Mouse (Mus musculus): ENCODE data around the gene Ino80b. TPM values are rescaled to one million over a fixed set of nuclear protein-coding genes. Genes with fewer than 3 reads are reported as not detected.

The Ino80b gene
- polyA plus RNA-seq, 1 experiment from 2014 or later: 6.3 TPM

DNA sequence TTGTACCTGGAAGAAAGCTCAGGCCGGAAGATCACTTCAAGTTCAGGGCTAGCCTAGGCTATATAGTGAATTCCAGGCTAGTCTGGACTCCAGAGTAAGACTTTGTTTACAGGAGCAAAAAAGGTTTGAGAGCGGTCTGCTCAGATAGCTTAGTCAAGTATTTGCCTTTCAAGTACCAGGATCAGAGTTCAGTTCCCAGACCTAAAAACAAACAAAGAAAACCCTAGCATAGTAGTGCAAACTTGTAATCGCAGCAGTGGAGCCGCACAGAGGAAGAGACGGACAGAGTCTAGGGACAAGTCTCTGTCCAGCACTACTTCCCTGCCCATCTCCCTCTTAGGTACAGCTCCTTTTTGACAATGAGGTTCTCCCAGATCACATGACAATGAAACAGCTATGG is 45.0 kb downstream of the Ino80b start:
- WGBS (ENCODE audit: insufficient replicate concordance): 92% methylated on average over 5 of the region's 5 CpGs
- H3K4me1 ChIP-seq (replicated peaks): peaks cover 27% of the 10 kb centered on the region
- peaks cover 19% of the 10 kb centered on the region for H3K36me3 ChIP-seq
- DNase-seq: no peak
- no peak overlapping the region for H3K27ac ChIP-seq
- H3K4me2 ChIP-seq: no peak overlapping the region; the same call in 1 of the 2 replicates
- H3K27me3 ChIP-seq: peaks cover 57% of the 10 kb centered on the region
- no peak overlapping the region for H3K4me3 ChIP-seq (replicated peaks)
- H3K9ac ChIP-seq: no peak overlapping the region
- no peak for ATAC-seq (ENCODE audit: low read depth)
- no peaks in the 10 kb centered on the region for H3K9me3 ChIP-seq (replicated peaks)

- under 1% methylated on average over 46 of the region's 46 CpGs for WGBS (ENCODE audit: insufficient replicate concordance)
- ATAC-seq (ENCODE audit: low read depth) (peak; percentile 88), DNase-seq (peak; percentile 98)
- H3K4me3 ChIP-seq (replicated peaks): peak overlapping the region; percentile 86
- peak overlapping the region; percentile 87 for H3K9ac ChIP-seq
- peaks cover 57% of the 10 kb centered on the region for H3K27me3 ChIP-seq
- H3K36me3 ChIP-seq: peaks cover 19% of the 10 kb centered on the region
- H3K9me3 ChIP-seq (replicated peaks): no peaks in the 10 kb centered on the region
- H3K27ac ChIP-seq: peak overlapping the region; percentile 85
- peak overlapping the region; percentile 98 for H3K4me2 ChIP-seq
- peaks cover 27% of the 10 kb centered on the region for H3K4me1 ChIP-seq (replicated peaks)
Measured at GRCm38 (mm10) chr6:83078324-83078858, 46.8 kb downstream of the Ino80b start.

DNA sequence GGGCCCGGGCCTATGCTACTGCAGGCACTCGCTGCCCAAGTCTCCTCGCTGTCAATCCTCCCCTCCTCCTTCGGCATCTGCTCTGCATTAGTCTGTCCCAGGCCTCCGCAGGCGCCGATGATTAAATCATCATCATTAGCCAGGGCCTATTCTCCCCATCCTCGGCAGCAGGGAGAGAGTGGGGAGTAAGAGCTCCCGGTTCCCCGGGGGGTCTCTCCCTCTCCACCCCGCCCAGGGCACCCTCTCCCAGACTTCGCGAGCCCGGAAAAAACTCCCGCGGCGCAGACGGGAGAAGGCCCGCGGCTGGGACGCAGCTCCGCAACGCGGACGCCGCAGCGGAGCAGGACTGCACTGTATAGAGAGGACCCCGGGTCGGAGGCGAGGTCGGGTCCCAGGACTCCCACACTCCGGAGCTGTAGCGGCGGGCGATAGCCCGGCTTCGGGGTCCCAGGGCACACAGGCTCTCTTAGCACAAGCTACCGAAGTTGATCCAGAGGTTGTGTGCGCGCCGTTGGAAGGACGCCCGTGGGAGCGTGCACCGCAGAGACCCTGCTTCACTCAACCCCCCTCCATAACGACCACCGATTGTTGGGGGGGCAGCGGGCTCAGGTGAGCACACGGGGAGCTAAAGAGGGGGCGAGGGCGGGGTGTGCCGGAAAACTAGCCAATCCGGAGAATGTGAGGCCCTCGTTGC is 47.5 kb downstream of the Ino80b start, which contains the start of gene Pcgf1:
Gene Pcgf1 (plus strand): TSS at position 240 of the 694 bp plus-strand sequence.
- Histone ChIP-seq H3K36me3 (peaks cover 19% of the 10 kb centered on the region), H3K27ac (peak within 1 kb of the TSS; percentile 85), H3K4me2 (peak within 1 kb of the TSS; percentile 98), H3K4me3 (replicated peaks) (peak within 1 kb of the TSS; percentile 86), H3K27me3 (peaks cover 57% of the 10 kb centered on the region), H3K4me1 (replicated peaks) (peaks cover 27% of the 10 kb centered on the region), H3K9me3 (replicated peaks) (no peaks in the 10 kb centered on the region), H3K9ac (peak within 1 kb of the TSS; percentile 87)
- WGBS (ENCODE audit: insufficient replicate concordance): under 1% methylated on average over 54 of the region's 54 CpGs
- peak; percentile 49 for ATAC-seq (ENCODE audit: low read depth)
- no peak for DNase-seq

- peaks cover 2% of the 10 kb centered on the region for H3K36me3 ChIP-seq
- peaks cover 35% of the 10 kb centered on the region for H3K4me1 ChIP-seq (replicated peaks)
- no peak overlapping the region for H3K4me2 ChIP-seq
- ATAC-seq (ENCODE audit: low read depth) (no peak), DNase-seq (no peak)
- H3K9me3 ChIP-seq (replicated peaks): no peaks in the 10 kb centered on the region
- H3K27me3 ChIP-seq: peaks cover 76% of the 10 kb centered on the region
- no peak overlapping the region for H3K27ac ChIP-seq
- no peak overlapping the region for H3K9ac ChIP-seq
- H3K4me3 ChIP-seq (replicated peaks): no peak overlapping the region
- 8% methylated on average over 2 of the region's 2 CpGs for WGBS (ENCODE audit: insufficient replicate concordance)
Measured at GRCm38 (mm10) chr6:83074979-83075378, 50.3 kb downstream of the Ino80b start.

MicroRNAs within 50 kb of the gene (microRNA counts, 519-probe panel; counts per million panel counts)
- microRNA mmu-miR-3470a+mmu-miR-3470b: 114 counts per million

Small RNAs within 50 kb of the gene (microRNA-seq; reads per million reads assigned to microRNA genes)
- gene Mir3470a: not detected

Other genes with a start within 250 kb of the Ino80b start
- 0.05 TPM in 1 of 2 replicates, not detected in the other for gene Sema4f, start 185.7 kb downstream of the Ino80b start, polyA plus RNA-seq (2015; fragmentation: Nextera tagmentation; extraction: Ambion mirVana)
- 10.3 and 15.7 TPM in 2 replicates for gene M1ap, start 178.5 kb downstream of the Ino80b start, polyA plus RNA-seq (2015; fragmentation: Nextera tagmentation; extraction: Ambion mirVana)
- gene Dok1, start 92.0 kb downstream of the Ino80b start, polyA plus RNA-seq (2015; fragmentation: Nextera tagmentation; extraction: Ambion mirVana): 20.1 and 20.2 TPM in 2 replicates
- gene Loxl3, start 91.3 kb downstream of the Ino80b start, polyA plus RNA-seq (2015; fragmentation: Nextera tagmentation; extraction: Ambion mirVana): 2.1 and 2.2 TPM in 2 replicates
- 186 and 197 TPM in 2 replicates for gene Aup1, start 70.9 kb downstream of the Ino80b start, polyA plus RNA-seq (2015; fragmentation: Nextera tagmentation; extraction: Ambion mirVana)
- 131 and 132 TPM in 2 replicates for gene Htra2, start 70.2 kb downstream of the Ino80b start, polyA plus RNA-seq (2015; fragmentation: Nextera tagmentation; extraction: Ambion mirVana)
- gene Dqx1, start 67.6 kb downstream of the Ino80b start, polyA plus RNA-seq (2015; fragmentation: Nextera tagmentation; extraction: Ambion mirVana): 5.3 and 5.6 TPM in 2 replicates
- gene Tlx2, start 55.1 kb downstream of the Ino80b start, polyA plus RNA-seq (2015; fragmentation: Nextera tagmentation; extraction: Ambion mirVana): 0.14 TPM in 1 of 2 replicates, not detected in the other
- 19.3 and 21.2 TPM in 2 replicates for gene Pcgf1, start 47.6 kb downstream of the Ino80b start, polyA plus RNA-seq (2015; fragmentation: Nextera tagmentation; extraction: Ambion mirVana)
- 0.24 and 0.38 TPM in 2 replicates for gene Lbx2, start 39.1 kb downstream of the Ino80b start, polyA plus RNA-seq (2015; fragmentation: Nextera tagmentation; extraction: Ambion mirVana)
- gene Ccdc142, start 23.8 kb downstream of the Ino80b start, polyA plus RNA-seq (2015; fragmentation: Nextera tagmentation; extraction: Ambion mirVana): 0.94 and 1.1 TPM in 2 replicates
- gene Gm42688, start 23.8 kb downstream of the Ino80b start, polyA plus RNA-seq (2015; fragmentation: Nextera tagmentation; extraction: Ambion mirVana): 1.1 and 1.3 TPM in 2 replicates
- 94.5 and 99.8 TPM in 2 replicates for gene Mrpl53, start 16.4 kb downstream of the Ino80b start, polyA plus RNA-seq (2015; fragmentation: Nextera tagmentation; extraction: Ambion mirVana)
- 44.9 and 46.7 TPM in 2 replicates for gene Mogs, start 9.9 kb downstream of the Ino80b start, polyA plus RNA-seq (2015; fragmentation: Nextera tagmentation; extraction: Ambion mirVana)
- 30.4 and 32.3 TPM in 2 replicates for gene Wbp1, start 3.9 kb downstream of the Ino80b start, polyA plus RNA-seq (2015; fragmentation: Nextera tagmentation; extraction: Ambion mirVana)
- gene Rtkn, start 10.0 kb upstream of the Ino80b start, polyA plus RNA-seq (2015; fragmentation: Nextera tagmentation; extraction: Ambion mirVana): 10.1 and 11.7 TPM in 2 replicates
- 0.60 and 0.67 TPM in 2 replicates for gene Wdr54, start 31.0 kb upstream of the Ino80b start, polyA plus RNA-seq (2015; fragmentation: Nextera tagmentation; extraction: Ambion mirVana)
- 0.15 and 0.20 TPM in 2 replicates for gene 1700003E16Rik, start 31.0 kb upstream of the Ino80b start, polyA plus RNA-seq (2015; fragmentation: Nextera tagmentation; extraction: Ambion mirVana)
- gene Dctn1, start 40.5 kb upstream of the Ino80b start, polyA plus RNA-seq (2015; fragmentation: Nextera tagmentation; extraction: Ambion mirVana): 28.0 and 30.7 TPM in 2 replicates
- 0.86 and 0.89 TPM in 2 replicates for gene Slc4a5, start 94.4 kb upstream of the Ino80b start, polyA plus RNA-seq (2015; fragmentation: Nextera tagmentation; extraction: Ambion mirVana)
- 90.3 and 106 TPM in 2 replicates for gene Mthfd2, start 200.5 kb upstream of the Ino80b start, polyA plus RNA-seq (2015; fragmentation: Nextera tagmentation; extraction: Ambion mirVana)
- gene Mob1a, start 200.6 kb upstream of the Ino80b start, polyA plus RNA-seq (2015; fragmentation: Nextera tagmentation; extraction: Ambion mirVana): 36.9 and 46.5 TPM in 2 replicates
- 329 and 343 TPM in 2 replicates for gene Bola3, start 223.7 kb upstream of the Ino80b start, polyA plus RNA-seq (2015; fragmentation: Nextera tagmentation; extraction: Ambion mirVana)

Measured in liver, embryonic 13.5 days (tissue).